Mouse (Mus musculus) limb, embryonic 14.5 days (tissue): ENCODE results near the gene Krtdap. TPM values are rescaled to one million over a fixed set of nuclear protein-coding genes. Genes with fewer than 3 reads are reported as not detected.

Experiments
- ATAC-seq: fragments of 200-750 bp; cut with Nextera tagmentation; 2 replicates; pipeline ENCODE4 v1.8.0; 2017; ENCODE audit warnings: low read depth, moderate number of reproducible peaks, moderate TSS enrichment; ENCODE audit not compliant: low FRiP score
- DNase-seq: peaks from one replicate; pipeline ENCODE4 v3.0.0-alpha.2; 2015; ENCODE audit warnings: low spot score
- H3K27ac ChIP-seq: fragments of 300-500 bp; sonication (generic); replicated peaks from 2 replicates; pipeline ENCODE4 v1.5.1; 2014; ENCODE audit warnings: low read depth, mild to moderate bottlenecking, low read length, moderate library complexity, mixed read lengths
- H3K27me3 ChIP-seq: fragments of 300-500 bp; sonication (generic); 2 replicates; pipeline ENCODE4 v1.6.1; 2014; ENCODE audit warnings: low read length, mixed read lengths; ENCODE audit not compliant: control insufficient read depth, insufficient read depth
- H3K36me3 ChIP-seq: fragments of 300-500 bp; sonication (generic); 2 replicates; pipeline ENCODE4 v1.6.1; 2014; ENCODE audit warnings: mild to moderate bottlenecking, low read length, moderate library complexity, mixed read lengths; ENCODE audit not compliant: control insufficient read depth, insufficient read depth
- H3K4me1 ChIP-seq: fragments of 300-500 bp; sonication (generic); 2 replicates; pipeline ENCODE4 v1.6.1; 2014; ENCODE audit warnings: antibody characterized with exemption, low read length, mixed read lengths; ENCODE audit not compliant: control insufficient read depth, insufficient read depth
- H3K4me2 ChIP-seq: fragments of 300-500 bp; sonication (generic); replicated peaks from 2 replicates; pipeline ENCODE4 v1.6.1; 2014; ENCODE audit warnings: low read depth, mild to moderate bottlenecking, low read length, moderate library complexity; ENCODE audit not compliant: severe bottlenecking
- H3K4me3 ChIP-seq: fragments of 300-500 bp; sonication (generic); replicated peaks from 2 replicates; pipeline ENCODE4 v1.5.1; 2014; ENCODE audit warnings: low read length
- H3K9ac ChIP-seq: fragments of 300-500 bp; sonication (generic); 2 replicates; pipeline ENCODE4 v1.6.1; 2014; ENCODE audit warnings: mild to moderate bottlenecking, low read depth, low read length, moderate library complexity; ENCODE audit not compliant: severe bottlenecking
- H3K9me3 ChIP-seq: fragments of 300-500 bp; sonication (generic); 2 replicates; pipeline ENCODE4 v1.6.1; 2016; ENCODE audit warnings: low read length; ENCODE audit not compliant: control insufficient read depth
- POLR2A ChIP-seq: fragments of 200-500 bp; IDR thresholded peaks from 2 replicates; pipeline ENCODE4 v1.8.0; 2012; ENCODE audit warnings: inconsistent platforms, mild to moderate bottlenecking, moderate library complexity, borderline replicate concordance; ENCODE audit not compliant: insufficient read depth, insufficient read length; ENCODE audit errors: extremely low read depth
- WGBS: fragments of 180-500 bp; shearing (Covaris S2); extraction: QIAGEN DNeasy Blood & Tissue Kit; methylation state at CpG from one replicate; pipeline ENCODE4 v1.1.7; 2014; 5-methylcytosine and 5-hydroxymethylcytosine counted together
- polyA plus RNA-seq, 2 experiments: library from polyadenylated mRNA; depleted of rRNA in 1 of 2; stranded (reverse) in 1 of 2; unstranded in 1 of 2; fragments of >200 nt; fragmentation: Nextera tagmentation in 1 of 2; extraction: Ambion mirVana in 1 of 2; gene quantifications; 2 replicates each; pipeline versions ENCODE4 v1.2.1 to v1.2.3; 2012 to 2014

The Krtdap gene
- polyA plus RNA-seq, 2 experiments: 318 to 1,442 TPM

- TF ChIP-seq POLR2A: no peak
- Histone ChIP-seq H3K27ac (no peak within 1 kb of the TSS), H3K36me3 (no peaks in the 10 kb centered on the region), H3K9ac (no peak within 1 kb of the TSS), H3K4me1 (no peaks in the 10 kb centered on the region), H3K4me3 (no peak within 1 kb of the TSS), H3K9me3 (no peaks in the 10 kb centered on the region), H3K4me2 (no peak within 1 kb of the TSS), H3K27me3 (no peaks in the 10 kb centered on the region)
- ATAC-seq (no peak), DNase-seq (no peak)
- WGBS: 39% methylated on average over 5 of the region's 5 CpGs
Measured at GRCm38 (mm10) chr7:30763456-30763855, 24.2 kb upstream of the Krtdap start, which contains the start of gene Dmkn. Gene Dmkn, plus strand, starts transcription at chr7:30763756.

DNA sequence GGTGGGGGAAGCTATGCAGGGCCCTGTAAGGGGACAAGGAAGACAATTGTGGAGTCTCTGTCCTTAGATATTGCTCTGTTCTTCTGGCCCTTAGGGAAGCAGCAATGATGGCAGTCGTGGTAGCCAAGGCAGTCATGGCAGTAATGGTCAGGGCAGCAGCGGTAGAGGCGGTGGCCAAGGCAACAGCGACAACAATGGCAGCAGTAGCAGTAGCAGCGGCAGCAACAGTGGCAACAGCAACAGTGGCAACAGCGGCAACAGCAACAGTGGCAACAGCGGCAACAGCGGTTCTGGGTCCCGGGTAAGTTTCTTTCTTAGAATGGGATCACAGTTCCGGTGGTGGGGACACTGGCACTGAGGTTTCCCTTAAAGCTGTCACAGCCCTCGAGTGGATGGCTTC is 22.5 kb upstream of the Krtdap start:
- DNase-seq: no peak
- Histone ChIP-seq H3K9me3 (no peaks in the 10 kb centered on the region), H3K4me3 (no peak overlapping the region), H3K4me1 (no peaks in the 10 kb centered on the region), H3K27me3 (no peaks in the 10 kb centered on the region), H3K4me2 (no peak overlapping the region), H3K9ac (no peak overlapping the region), H3K27ac (no peak overlapping the region), H3K36me3 (no peaks in the 10 kb centered on the region)
- no peak for TF ChIP-seq POLR2A
- 42% methylated on average over 10 of the region's 11 CpGs for WGBS
- no peak for ATAC-seq

- Histone ChIP-seq H3K36me3 (no peaks in the 10 kb centered on the region), H3K9ac (no peak overlapping the region), H3K9me3 (no peaks in the 10 kb centered on the region), H3K27ac (no peak overlapping the region), H3K27me3 (no peaks in the 10 kb centered on the region), H3K4me1 (no peaks in the 10 kb centered on the region), H3K4me2 (no peak overlapping the region), H3K4me3 (no peak overlapping the region)
- no peak for DNase-seq
- WGBS: 94% methylated on average over 4 of the region's 4 CpGs
- ATAC-seq: no peak
- no peak for TF ChIP-seq POLR2A
Measured at GRCm38 (mm10) chr7:30766408-30766807, 21.3 kb upstream of the Krtdap start.

DNA sequence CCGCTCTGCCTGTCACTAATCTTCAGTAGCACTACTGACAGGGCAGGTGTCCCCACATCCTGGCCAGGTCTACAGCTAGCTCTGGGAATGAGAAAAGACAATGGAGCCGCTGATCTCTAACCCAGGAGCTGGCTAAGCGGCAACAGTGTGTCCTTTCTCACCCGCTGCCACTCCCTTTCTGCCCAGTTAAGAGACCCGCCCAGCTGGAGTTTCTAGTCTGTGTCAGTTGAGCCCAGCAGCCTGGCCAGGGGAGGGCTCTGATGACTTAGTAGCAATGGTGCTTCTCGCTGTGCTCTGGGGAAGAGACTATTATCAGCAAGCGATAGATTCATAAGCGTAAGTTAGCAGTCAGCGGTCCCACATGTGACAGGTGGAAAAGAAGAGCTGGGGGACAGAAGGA is 18.5 kb upstream of the Krtdap start:
- Histone ChIP-seq H3K4me2 (no peak overlapping the region), H3K27me3 (no peaks in the 10 kb centered on the region), H3K4me3 (no peak overlapping the region), H3K27ac (no peak overlapping the region), H3K36me3 (no peaks in the 10 kb centered on the region), H3K4me1 (no peaks in the 10 kb centered on the region), H3K9ac (no peak overlapping the region), H3K9me3 (no peaks in the 10 kb centered on the region)
- 39% methylated on average over 9 of the region's 9 CpGs for WGBS
- DNase-seq (no peak), ATAC-seq (no peak)
- TF ChIP-seq POLR2A: no peak

GRCm38 (mm10) chr7:30776104-30776503 is 11.6 kb upstream of the Krtdap start:
- no peaks in the 10 kb centered on the region for H3K27me3 ChIP-seq
- H3K4me2 ChIP-seq: no peak overlapping the region
- 88% methylated on average over 9 of the region's 9 CpGs for WGBS
- no peak overlapping the region for H3K27ac ChIP-seq
- ATAC-seq: no peak
- no peaks in the 10 kb centered on the region for H3K4me1 ChIP-seq
- H3K9me3 ChIP-seq: no peaks in the 10 kb centered on the region
- no peak for TF ChIP-seq POLR2A
- no peak overlapping the region for H3K9ac ChIP-seq
- no peak for DNase-seq
- H3K4me3 ChIP-seq: no peak overlapping the region
- no peaks in the 10 kb centered on the region for H3K36me3 ChIP-seq

- H3K27me3 ChIP-seq: no peaks in the 10 kb centered on the region
- H3K36me3 ChIP-seq: no peaks in the 10 kb centered on the region
- no peak overlapping the region for H3K9ac ChIP-seq
- DNase-seq (no peak), ATAC-seq (no peak)
- 52% methylated on average over 7 of the region's 7 CpGs for whole genome bisulfite sequencing
- H3K4me3 ChIP-seq: no peak overlapping the region
- H3K27ac ChIP-seq: no peak overlapping the region
- no peaks in the 10 kb centered on the region for H3K9me3 ChIP-seq
- no peak overlapping the region for H3K4me2 ChIP-seq
- no peaks in the 10 kb centered on the region for H3K4me1 ChIP-seq
- TF ChIP-seq POLR2A: no peak
Measured at GRCm38 (mm10) chr7:30777081-30777579, 10.6 kb upstream of the Krtdap start.
